Mouse (Mus musculus): Measurements from ENCODE around the gene Usp16.
"Not testable (repeated sequence)": the region's sequence is repeated elsewhere in the genome, so short reads cannot be mapped to it uniquely, and the experiment has no call there.

Gene Usp16

GRCm38 (mm10) chr16:87486739-87487138 lies 32.2 kb downstream of the Usp16 start:
- no peak for DNase-seq (ENCODE audit: low read depth)

- no peak for DNase-seq (ENCODE audit: low read depth)
Observed at GRCm38 (mm10) chr16:87488605-87489004, 34.1 kb downstream of the Usp16 start.

GRCm38 (mm10) chr16:87492191-87492792 lies 37.8 kb downstream of the Usp16 start:
- not testable (repeated sequence) for DNase-seq (ENCODE audit: low read depth)

DNA sequence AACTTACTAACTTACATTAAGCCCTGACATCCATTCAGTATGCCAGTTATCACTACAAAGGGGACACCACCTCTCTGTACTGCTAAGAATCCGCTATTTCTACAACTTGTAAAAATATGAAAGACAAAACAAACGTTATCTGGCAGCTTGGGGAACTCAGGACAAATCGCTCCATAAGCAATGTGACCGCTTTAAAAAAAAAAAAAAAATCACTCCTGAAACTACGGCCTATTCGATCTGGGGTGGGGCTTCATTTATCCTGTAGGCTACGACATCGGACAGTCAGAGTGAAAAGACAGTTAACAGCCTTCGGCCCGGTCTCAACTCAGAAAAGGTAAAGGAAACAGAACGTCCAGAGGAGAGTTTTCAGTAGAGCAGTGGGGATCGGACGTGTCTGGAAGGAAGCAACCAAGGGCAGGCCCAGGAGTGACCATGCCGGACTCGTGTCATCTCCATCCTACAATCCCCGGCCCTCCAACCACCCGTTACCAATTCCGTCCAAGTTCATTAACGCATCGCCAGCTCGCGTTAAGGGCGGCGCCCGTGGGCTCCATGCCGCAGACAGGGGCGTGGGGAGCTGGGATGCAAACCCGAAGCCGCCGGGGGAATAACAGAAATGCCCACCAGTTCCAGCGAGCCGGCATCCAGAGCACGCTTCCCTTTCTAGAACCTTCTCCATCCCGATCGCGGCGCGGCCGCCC lies 40.6 kb downstream of the Usp16 start:
- peak; percentile 16 for DNase-seq (ENCODE audit: low read depth)

DNA sequence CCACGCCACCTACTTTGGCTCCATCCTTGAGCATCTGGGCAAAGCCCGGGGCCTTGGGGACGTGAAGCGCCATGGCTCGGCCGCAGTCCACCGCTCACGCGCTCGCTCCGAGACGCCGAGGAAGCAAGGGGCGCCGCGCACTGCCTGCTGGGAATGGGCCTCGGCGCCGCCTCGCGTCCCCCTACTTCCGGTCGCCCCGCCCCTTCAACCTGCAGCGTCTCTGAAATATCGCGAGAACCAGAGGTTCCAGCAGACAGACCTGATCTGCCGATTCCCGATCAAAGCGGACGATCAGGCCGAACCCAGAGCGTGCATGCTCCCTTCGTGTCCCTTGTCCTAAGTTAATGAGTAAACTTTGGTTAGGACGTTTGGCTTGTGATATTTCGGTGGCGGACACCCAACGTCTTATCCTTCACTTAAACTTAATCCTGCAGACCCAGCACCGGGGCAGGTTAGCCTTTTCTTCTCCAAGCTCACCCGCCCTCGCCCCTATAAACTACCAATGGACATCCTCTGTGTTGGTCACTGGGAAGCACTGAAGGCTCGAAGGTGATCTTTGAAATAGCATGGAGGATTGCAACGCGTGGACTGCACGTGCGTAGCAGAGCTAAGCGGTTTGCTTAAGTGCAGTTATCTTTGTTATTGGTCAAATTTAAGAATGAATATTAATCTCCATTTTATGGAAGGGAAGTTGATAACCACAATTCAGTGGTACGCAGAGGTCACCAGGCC lies 41.4 kb downstream of the Usp16 start, which contains the start of gene Cct8:
TSS of gene Cct8 (minus strand) at position 158 of the 732 bp plus-strand sequence.
- DNase-seq (ENCODE audit: low read depth), result peak; percentile 97

GRCm38 (mm10) chr16:87496728-87497127 lies 42.2 kb downstream of the Usp16 start:
- DNase-seq (ENCODE audit: low read depth), result no peak

- DNase-seq (ENCODE audit: low read depth), result no peak
Observed at GRCm38 (mm10) chr16:87497171-87497570, 42.7 kb downstream of the Usp16 start.

- no peak for DNase-seq (ENCODE audit: low read depth)
Observed at GRCm38 (mm10) chr16:87499556-87499955, 45.1 kb downstream of the Usp16 start.

GRCm38 (mm10) chr16:87501304-87502078 lies 47.0 kb downstream of the Usp16 start:
- DNase-seq (ENCODE audit: low read depth), result no peak

- no peak for DNase-seq (ENCODE audit: low read depth)
Observed at GRCm38 (mm10) chr16:87511706-87512105, 57.2 kb downstream of the Usp16 start.

GRCm38 (mm10) chr16:87512331-87512730 lies 57.8 kb downstream of the Usp16 start:
- no peak for DNase-seq (ENCODE audit: low read depth)

- no peak for DNase-seq (ENCODE audit: low read depth)
Observed at GRCm38 (mm10) chr16:87524228-87524627, 69.7 kb downstream of the Usp16 start.

- no peak for DNase-seq (ENCODE audit: low read depth)
Observed at GRCm38 (mm10) chr16:87527553-87528249, 73.2 kb downstream of the Usp16 start.

DNA sequence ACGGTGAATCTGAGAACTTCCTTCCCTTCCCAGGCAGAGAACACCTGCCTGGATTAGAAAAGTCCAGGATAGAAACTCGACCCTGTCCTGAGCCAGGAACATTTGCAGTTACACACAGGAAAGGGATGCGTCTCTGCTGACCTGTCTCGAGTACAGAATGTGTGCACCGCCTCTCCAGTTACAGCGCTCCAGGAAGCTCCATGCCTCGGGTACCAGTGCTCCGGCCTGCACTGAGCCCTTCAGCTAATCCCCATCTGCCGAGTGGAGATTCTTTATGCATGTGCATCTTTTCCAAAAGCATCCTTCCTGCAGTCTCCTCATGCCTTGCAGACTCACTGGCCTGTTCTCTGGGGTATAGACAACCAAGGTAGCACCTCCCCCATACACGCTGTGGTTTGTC lies 74.3 kb downstream of the Usp16 start:
- DNase-seq (ENCODE audit: low read depth), result no peak
